Mouse (Mus musculus) c-Kit-positive CD71-positive TER-119-negative erythroid progenitor cells, embryonic 14.5 days (primary cell): ENCODE results near the gene Vmn1r65.
"Not testable (repeated sequence)": the region's sequence is repeated elsewhere in the genome, so short reads cannot be mapped to it uniquely, and the experiment has no call there.

ENCODE experiments used
- DNase-seq: peaks from one replicate; pipeline ENCODE4 v3.0.0-alpha.2; 2013; ENCODE audit warnings: low read depth

The Vmn1r65 gene

GRCm38 (mm10) chr7:6010910-6011309 lies at the start of gene Vmn1r65:
Vmn1r65 (minus strand) TSS chr7:6011010.
- no peak for DNase-seq

- no peak for DNase-seq
Observed at GRCm38 (mm10) chr7:6044861-6045260, 34.1 kb upstream of the Vmn1r65 start, which contains the start of gene Nlrp4c. Nlrp4c (plus strand) TSS chr7:6045161.

- DNase-seq = not testable (repeated sequence)
Observed at GRCm38 (mm10) chr7:5982426-5982825, 28.4 kb downstream of the Vmn1r65 start.

- not testable (repeated sequence) for DNase-seq
Observed at GRCm38 (mm10) chr7:5972546-5972945, 38.3 kb downstream of the Vmn1r65 start.
